Mouse (Mus musculus): ENCODE measurements around the gene Cabin1. TPM values are rescaled to one million over a fixed set of nuclear protein-coding genes. Genes with fewer than 3 reads are reported as not detected.

The Cabin1 gene
- polyA plus RNA-seq, 1 experiment from 2014 or later = 31.6 TPM

- DNase-seq (ENCODE audit: low spot score, missing footprints) (no peak), ATAC-seq (ENCODE audit: low FRiP score) (no peak)
- Histone ChIP-seq H3K27me3 (ENCODE audit: control insufficient read depth, insufficient read depth, low read length) (no peaks in the 10 kb centered on the region; the same call in 1 of the 2 replicates), H3K4me2 (no peak overlapping the region), H3K27ac (ENCODE audit: low read depth, low read length) (no peak overlapping the region), H3K9me3 (ENCODE audit: control insufficient read depth, low read length) (no peaks in the 10 kb centered on the region), H3K4me1 (ENCODE audit: control insufficient read depth, insufficient read depth, low read length) (no peaks in the 10 kb centered on the region), H3K4me3 (ENCODE audit: low read depth, low read length) (no peak overlapping the region), H3K9ac (ENCODE audit: low read length) (no peak overlapping the region), H3K36me3 (ENCODE audit: control insufficient read depth, insufficient read depth, low read length) (no peaks in the 10 kb centered on the region)
- WGBS = 82% methylated on average over 6 of the region's 6 CpGs
These were observed 25.1 kb upstream of the Cabin1 start for GRCm38 (mm10) chr10:75789081-75789735.

- no peak for ATAC-seq (ENCODE audit: low FRiP score)
- Histone ChIP-seq H3K27ac (ENCODE audit: low read depth, low read length) (no peak overlapping the region), H3K9me3 (ENCODE audit: control insufficient read depth, low read length) (no peaks in the 10 kb centered on the region), H3K4me2 (no peak overlapping the region), H3K4me1 (ENCODE audit: control insufficient read depth, insufficient read depth, low read length) (no peaks in the 10 kb centered on the region), H3K36me3 (ENCODE audit: control insufficient read depth, insufficient read depth, low read length) (no peaks in the 10 kb centered on the region), H3K27me3 (ENCODE audit: control insufficient read depth, insufficient read depth, low read length) (no peaks in the 10 kb centered on the region; the same call in 1 of the 2 replicates), H3K9ac (ENCODE audit: low read length) (no peak overlapping the region), H3K4me3 (ENCODE audit: low read depth, low read length) (no peak overlapping the region)
- 92% methylated on average over 8 of the region's 8 CpGs for WGBS
- DNase-seq (ENCODE audit: low spot score, missing footprints) = no peak
These were observed 24.1 kb upstream of the Cabin1 start for GRCm38 (mm10) chr10:75788277-75788676.

GRCm38 (mm10) chr10:75785442-75785841 is 21.3 kb upstream of the Cabin1 start:
- Histone ChIP-seq H3K27me3 (ENCODE audit: control insufficient read depth, insufficient read depth, low read length) (peaks cover 10% of the 10 kb centered on the region), H3K4me2 (no peak overlapping the region), H3K4me1 (ENCODE audit: control insufficient read depth, insufficient read depth, low read length) (peaks cover 3% of the 10 kb centered on the region), H3K9ac (ENCODE audit: low read length) (no peak overlapping the region), H3K9me3 (ENCODE audit: control insufficient read depth, low read length) (no peaks in the 10 kb centered on the region), H3K4me3 (ENCODE audit: low read depth, low read length) (no peak overlapping the region), H3K27ac (ENCODE audit: low read depth, low read length) (no peak overlapping the region), H3K36me3 (ENCODE audit: control insufficient read depth, insufficient read depth, low read length) (no peaks in the 10 kb centered on the region)
- DNase-seq (ENCODE audit: low spot score, missing footprints) = no peak
- WGBS = 71% methylated on average over 1 of the region's 1 CpGs
- ATAC-seq (ENCODE audit: low FRiP score) = no peak

- Histone ChIP-seq H3K27ac (ENCODE audit: low read depth, low read length) (no peak within 1 kb of the TSS), H3K4me3 (ENCODE audit: low read depth, low read length) (peak within 1 kb of the TSS; percentile 38), H3K4me2 (peak within 1 kb of the TSS; percentile 85), H3K4me1 (ENCODE audit: control insufficient read depth, insufficient read depth, low read length) (peaks cover 4% of the 10 kb centered on the region), H3K27me3 (ENCODE audit: control insufficient read depth, insufficient read depth, low read length) (peaks cover 21% of the 10 kb centered on the region), H3K36me3 (ENCODE audit: control insufficient read depth, insufficient read depth, low read length) (no peaks in the 10 kb centered on the region), H3K9me3 (ENCODE audit: control insufficient read depth, low read length) (no peaks in the 10 kb centered on the region), H3K9ac (ENCODE audit: low read length) (peak within 1 kb of the TSS; percentile 54)
- peak; percentile 68 for ATAC-seq (ENCODE audit: low FRiP score)
- 2% methylated on average over 28 of the region's 28 CpGs for WGBS
- peak; percentile 93 for DNase-seq (ENCODE audit: low spot score, missing footprints)
These were observed 16.8 kb upstream of the Cabin1 start, which contains the start of the genes Gm20441 and Gstt3 for GRCm38 (mm10) chr10:75780769-75781578. Gene Gm20441, minus strand, starts transcription at chr10:75780954. Gene Gstt3, minus strand, starts transcription at chr10:75781414.

- no peaks in the 10 kb centered on the region for H3K9me3 ChIP-seq (ENCODE audit: control insufficient read depth, low read length)
- H3K4me3 ChIP-seq (ENCODE audit: low read depth, low read length) = no peak overlapping the region
- H3K4me2 ChIP-seq = no peak overlapping the region
- no peaks in the 10 kb centered on the region for H3K36me3 ChIP-seq (ENCODE audit: control insufficient read depth, insufficient read depth, low read length)
- ATAC-seq (ENCODE audit: low FRiP score) (no peak), DNase-seq (ENCODE audit: low spot score, missing footprints) (peak; percentile 84)
- peaks cover 4% of the 10 kb centered on the region for H3K4me1 ChIP-seq (ENCODE audit: control insufficient read depth, insufficient read depth, low read length)
- H3K27me3 ChIP-seq (ENCODE audit: control insufficient read depth, insufficient read depth, low read length) = peaks cover 21% of the 10 kb centered on the region
- H3K9ac ChIP-seq (ENCODE audit: low read length) = no peak overlapping the region
- no peak overlapping the region for H3K27ac ChIP-seq (ENCODE audit: low read depth, low read length)
- WGBS = 39% methylated on average over 15 of the region's 15 CpGs
These were observed 15.3 kb upstream of the Cabin1 start for GRCm38 (mm10) chr10:75779206-75780174.

GRCm38 (mm10) chr10:75777885-75778284 is 13.7 kb upstream of the Cabin1 start:
- H3K4me3 ChIP-seq (ENCODE audit: low read depth, low read length) = no peak overlapping the region
- no peak overlapping the region for H3K27ac ChIP-seq (ENCODE audit: low read depth, low read length)
- H3K4me1 ChIP-seq (ENCODE audit: control insufficient read depth, insufficient read depth, low read length) = peaks cover 4% of the 10 kb centered on the region
- ATAC-seq (ENCODE audit: low FRiP score) (no peak), DNase-seq (ENCODE audit: low spot score, missing footprints) (no peak)
- no peaks in the 10 kb centered on the region for H3K36me3 ChIP-seq (ENCODE audit: control insufficient read depth, insufficient read depth, low read length)
- H3K27me3 ChIP-seq (ENCODE audit: control insufficient read depth, insufficient read depth, low read length) = peaks cover 21% of the 10 kb centered on the region
- no peak overlapping the region for H3K9ac ChIP-seq (ENCODE audit: low read length)
- H3K9me3 ChIP-seq (ENCODE audit: control insufficient read depth, low read length) = no peaks in the 10 kb centered on the region
- no peak overlapping the region for H3K4me2 ChIP-seq
- 72% methylated on average over 2 of the region's 2 CpGs for WGBS

- no peak overlapping the region for H3K4me3 ChIP-seq (ENCODE audit: low read depth, low read length)
- ATAC-seq (ENCODE audit: low FRiP score) (no peak), DNase-seq (ENCODE audit: low spot score, missing footprints) (peak; percentile 59)
- WGBS = 88% methylated on average over 6 of the region's 6 CpGs
- peaks cover 16% of the 10 kb centered on the region for H3K27me3 ChIP-seq (ENCODE audit: control insufficient read depth, insufficient read depth, low read length)
- H3K36me3 ChIP-seq (ENCODE audit: control insufficient read depth, insufficient read depth, low read length) = no peaks in the 10 kb centered on the region
- peaks cover 7% of the 10 kb centered on the region for H3K4me1 ChIP-seq (ENCODE audit: control insufficient read depth, insufficient read depth, low read length)
- no peaks in the 10 kb centered on the region for H3K9me3 ChIP-seq (ENCODE audit: control insufficient read depth, low read length)
- no peak overlapping the region for H3K4me2 ChIP-seq
- H3K9ac ChIP-seq (ENCODE audit: low read length) = no peak overlapping the region
- no peak overlapping the region for H3K27ac ChIP-seq (ENCODE audit: low read depth, low read length)
These were observed 12.4 kb upstream of the Cabin1 start for GRCm38 (mm10) chr10:75776562-75776961.

GRCm38 (mm10) chr10:75774587-75774986 is 10.4 kb upstream of the Cabin1 start:
- H3K4me3 ChIP-seq (ENCODE audit: low read depth, low read length) = no peak overlapping the region
- no peaks in the 10 kb centered on the region for H3K9me3 ChIP-seq (ENCODE audit: control insufficient read depth, low read length)
- no peak overlapping the region for H3K9ac ChIP-seq (ENCODE audit: low read length)
- 92% methylated on average over 9 of the region's 9 CpGs for WGBS
- H3K4me2 ChIP-seq = no peak overlapping the region
- ATAC-seq (ENCODE audit: low FRiP score) = no peak
- DNase-seq (ENCODE audit: low spot score, missing footprints) = peak; percentile 53
- H3K27ac ChIP-seq (ENCODE audit: low read depth, low read length) = no peak overlapping the region
- peaks cover 3% of the 10 kb centered on the region for H3K27me3 ChIP-seq (ENCODE audit: control insufficient read depth, insufficient read depth, low read length)
- peaks cover 2% of the 10 kb centered on the region; the same call in 1 of the 2 replicates for H3K4me1 ChIP-seq (ENCODE audit: control insufficient read depth, insufficient read depth, low read length)
- H3K36me3 ChIP-seq (ENCODE audit: control insufficient read depth, insufficient read depth, low read length) = no peaks in the 10 kb centered on the region
